17 mouse cellular contexts compared by ENCODE assay signal in the genomic region with DNA sequence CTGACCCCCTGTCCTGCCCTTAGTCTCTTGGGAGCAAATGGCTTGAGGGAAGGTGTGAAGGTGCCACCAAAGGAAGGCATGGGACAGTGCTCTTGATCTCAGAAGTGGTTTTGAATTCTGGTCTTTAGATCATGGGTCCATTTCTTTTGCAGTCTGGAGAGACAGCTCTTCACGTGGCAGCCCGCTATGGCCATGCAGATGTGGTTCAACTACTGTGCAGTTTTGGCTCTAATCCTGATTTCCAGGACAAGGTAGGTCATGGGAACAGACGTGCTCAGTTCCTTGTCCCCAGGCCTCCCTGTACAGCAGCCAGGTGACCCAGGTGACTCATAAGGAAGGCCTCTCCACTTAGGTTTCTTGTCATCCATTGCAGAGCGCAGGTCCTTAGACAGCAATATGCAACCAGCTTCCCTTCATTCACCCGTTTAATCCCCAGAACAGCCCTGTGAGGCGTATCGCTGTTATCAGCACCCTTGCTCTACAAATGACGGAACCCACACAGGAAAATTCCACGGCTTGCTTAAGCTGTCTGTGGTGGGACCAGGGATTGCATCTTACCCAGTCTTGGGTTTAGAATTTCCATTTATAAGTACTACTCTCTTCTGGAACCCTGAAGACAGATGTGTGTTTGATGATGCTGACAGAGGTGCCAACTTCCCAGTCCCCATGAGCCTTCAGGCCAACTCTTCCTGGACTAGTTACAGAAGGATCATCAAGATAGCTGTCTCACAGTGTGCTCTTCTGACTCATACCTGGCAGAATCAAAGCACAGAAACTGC. TPM values are rescaled to one million over a fixed set of nuclear protein-coding genes. Genes with fewer than 3 reads are reported as not detected.
"Had no signal": no experiment of that assay in that cellular context is flagged by ENCODE, and none has a peak within 500 bp of the region (broad histone marks: within the 10 kb centered on the region; RNA-seq: fewer than 3 reads in every experiment).

No protein-coding gene starts in this region.

- H3K4me3 ChIP-seq: limb, embryonic 12.5 days; liver, embryonic 15.5 days; midbrain, embryonic 15.5 days; neural tube, embryonic 12.5 days had no signal

- H3K9me3 ChIP-seq: limb, embryonic 12.5 days; liver, embryonic 15.5 days; midbrain, embryonic 15.5 days; neural tube, embryonic 12.5 days had no signal

- H3K9ac ChIP-seq: limb, embryonic 12.5 days; liver, embryonic 15.5 days; lung, embryonic 14.5 days; midbrain, embryonic 15.5 days; neural tube, embryonic 12.5 days had no signal

- H3K27me3 ChIP-seq: limb, embryonic 12.5 days; liver, embryonic 15.5 days; midbrain, embryonic 15.5 days; neural tube, embryonic 12.5 days had no signal

- H3K4me2 ChIP-seq: limb, embryonic 12.5 days; liver, embryonic 15.5 days; lung, embryonic 14.5 days; midbrain, embryonic 15.5 days; neural tube, embryonic 12.5 days had no signal

- DNase-seq: kidney, adult 9 months; kidney, postnatal 36 days; liver; lung, embryonic 14.5 days; thymus, adult 18-20 months; thymus, postnatal 14 days had no signal

- H3K27ac ChIP-seq: kidney, postnatal 0 days; limb, embryonic 12.5 days; liver, embryonic 15.5 days; midbrain, embryonic 15.5 days; neural tube, embryonic 12.5 days had no signal

- H3K4me1 ChIP-seq: limb, embryonic 12.5 days; liver, embryonic 15.5 days; midbrain, embryonic 15.5 days; neural tube, embryonic 12.5 days had no signal

- ATAC-seq: midbrain, embryonic 15.5 days had no signal

RNA-seq across cellular contexts. Expression of a gene that starts 57.7 kb away (rescaled TPM):
- total RNA-seq: layer of hippocampus, adult 8-10 months; layer of hippocampus, postnatal 14 days; left cerebral cortex, postnatal 36 days; megakaryocyte progenitor cell, adult 5-6 weeks; monocyte, adult 5-6 weeks; neutrophil, adult 5-6 weeks had no signal
- polyA plus RNA-seq: kidney, postnatal 0 days; limb, embryonic 12.5 days; liver, embryonic 15.5 days; lung, embryonic 14.5 days; midbrain, embryonic 15.5 days; neural tube, embryonic 12.5 days had no signal
